Mouse (Mus musculus): ENCODE data around the gene Fam186b. TPM values are rescaled to one million over a fixed set of nuclear protein-coding genes. Genes with fewer than 3 reads are reported as not detected.

Fam186b gene
- total RNA-seq (2017), result not detected in 3 replicates

DNA sequence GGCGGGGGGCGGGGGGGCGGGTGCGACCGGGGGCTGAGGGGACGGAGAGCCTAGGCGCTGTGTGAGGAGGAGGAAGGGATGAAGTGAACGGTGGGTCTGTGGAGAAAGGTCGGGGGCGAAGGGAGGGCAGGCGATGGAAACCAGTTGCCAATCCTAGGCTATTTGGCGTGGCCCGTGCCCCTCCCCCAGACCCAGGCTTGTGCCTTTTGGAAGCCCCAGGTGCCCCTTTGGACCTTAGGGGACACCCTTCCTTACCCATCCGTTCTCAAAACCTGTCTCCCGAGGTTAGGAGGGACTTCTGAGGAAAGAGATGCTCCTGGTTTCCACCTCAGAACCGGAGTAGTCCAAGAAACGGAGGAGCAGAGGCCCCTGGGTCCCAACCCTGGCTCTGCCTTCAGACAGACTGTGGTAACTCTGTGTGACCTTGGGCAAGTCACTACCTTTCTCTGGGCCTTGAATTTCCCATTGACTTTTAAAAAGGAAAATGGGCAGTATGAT lies at the start of gene Fam186b:
Gene Fam186b (minus strand): TSS at position 405 of the 498 bp plus-strand sequence.
- ATAC-seq (replicated peaks; ENCODE audit: insufficient number of reproducible peaks, low FRiP score, low TSS enrichment, poor library complexity, severe bottlenecking), result 0 out of 2 replicates have a peak, but pooled peaks have one; percentile 5

DNA sequence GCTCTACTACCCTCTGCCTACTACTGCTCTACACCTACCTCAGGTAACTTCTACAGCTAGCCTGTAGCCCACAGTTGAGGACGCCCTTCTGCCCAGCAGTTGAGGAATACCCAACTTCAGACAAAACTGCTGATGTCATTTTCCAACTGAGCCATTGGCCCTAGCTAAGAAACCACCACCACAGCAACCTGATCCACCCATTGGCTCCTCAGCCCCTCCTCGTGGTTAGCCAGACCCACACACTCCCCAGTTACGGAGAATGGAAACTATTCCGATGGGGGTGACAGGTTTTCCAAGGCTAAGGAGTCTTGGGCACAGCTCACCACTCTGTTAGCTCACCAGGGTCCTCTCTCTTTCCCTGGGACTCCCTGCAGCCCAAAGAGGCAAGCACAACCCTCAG lies 49.3 kb upstream of the Fam186b start:
- no peak for ATAC-seq (replicated peaks; ENCODE audit: insufficient number of reproducible peaks, low FRiP score, low TSS enrichment, poor library complexity, severe bottlenecking)

DNA sequence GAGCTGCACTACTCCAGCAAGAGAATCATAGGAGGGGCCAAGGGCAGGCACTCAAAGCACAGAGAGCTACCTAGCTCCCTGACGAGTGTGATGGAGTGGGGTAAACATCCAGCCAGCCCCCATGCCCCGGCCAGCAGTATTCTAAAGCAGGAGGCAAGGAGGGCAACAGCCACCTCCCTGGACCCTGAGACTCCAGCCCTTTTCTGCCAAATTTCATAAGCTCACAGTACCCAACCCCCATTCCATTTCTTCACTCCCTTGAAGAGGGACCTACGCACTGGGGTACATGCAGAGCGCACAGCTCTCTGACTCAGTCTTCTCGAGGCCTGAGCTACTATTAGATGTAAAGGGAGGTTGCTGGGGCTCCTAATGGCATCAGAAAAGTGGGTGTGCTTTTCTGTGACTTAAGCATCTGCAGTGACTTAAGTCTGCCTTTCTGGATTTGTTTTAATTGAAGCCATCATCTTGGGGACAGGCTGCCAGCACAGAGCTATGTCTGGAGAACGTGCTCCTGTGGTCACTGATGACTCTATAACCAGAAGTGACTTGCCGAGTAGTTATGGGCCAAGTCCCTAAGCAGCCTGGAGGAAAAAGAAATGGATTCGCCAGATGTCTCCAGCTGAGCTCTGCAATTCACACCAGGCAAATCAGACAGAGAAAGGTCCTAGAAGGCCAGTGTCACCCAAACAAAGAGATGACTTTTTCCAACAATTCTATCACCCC lies 48.6 kb upstream of the Fam186b start:
- no peak for ATAC-seq (replicated peaks; ENCODE audit: insufficient number of reproducible peaks, low FRiP score, low TSS enrichment, poor library complexity, severe bottlenecking)

DNA sequence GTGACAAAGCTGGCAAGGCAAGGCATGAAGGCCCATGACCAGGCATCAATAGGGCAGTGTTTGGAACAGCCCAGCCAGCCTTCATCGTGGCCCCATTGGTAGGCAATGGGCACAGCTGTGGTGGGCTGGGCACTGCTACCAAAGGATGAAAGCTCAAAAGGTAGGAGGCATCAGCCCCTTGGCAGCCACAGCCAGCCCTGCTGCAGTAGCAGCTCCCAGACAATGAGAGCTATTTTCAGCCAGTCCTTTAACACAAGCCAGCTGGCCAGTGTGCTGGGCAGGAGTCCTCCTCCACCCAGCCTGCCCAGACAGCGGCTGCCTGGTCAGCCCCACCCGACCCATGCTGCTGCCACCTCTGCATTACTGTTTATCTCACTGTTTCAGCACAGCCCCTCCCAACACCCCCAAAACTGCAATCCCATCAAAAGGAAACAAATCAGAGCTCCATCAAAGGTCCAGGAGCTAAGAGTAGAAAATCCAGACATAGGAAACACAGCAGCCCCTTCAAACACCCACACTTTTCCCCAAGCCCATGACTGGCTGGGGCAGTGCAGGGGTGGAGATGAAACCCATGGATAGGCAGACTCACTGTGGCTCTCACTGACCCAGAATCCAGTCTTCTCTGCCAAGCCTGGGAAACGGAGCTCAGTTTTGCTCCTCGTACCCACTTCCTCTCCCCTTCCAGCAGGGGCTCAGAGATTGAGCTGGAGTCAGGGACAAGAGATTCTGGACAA lies 47.9 kb upstream of the Fam186b start:
- no peak for ATAC-seq (replicated peaks; ENCODE audit: insufficient number of reproducible peaks, low FRiP score, low TSS enrichment, poor library complexity, severe bottlenecking)

GRCm38 (mm10) chr15:99342194-99342981 lies 46.7 kb upstream of the Fam186b start:
- peak; percentile 27; the same call in 1 of the 2 replicates for ATAC-seq (replicated peaks; ENCODE audit: insufficient number of reproducible peaks, low FRiP score, low TSS enrichment, poor library complexity, severe bottlenecking)

DNA sequence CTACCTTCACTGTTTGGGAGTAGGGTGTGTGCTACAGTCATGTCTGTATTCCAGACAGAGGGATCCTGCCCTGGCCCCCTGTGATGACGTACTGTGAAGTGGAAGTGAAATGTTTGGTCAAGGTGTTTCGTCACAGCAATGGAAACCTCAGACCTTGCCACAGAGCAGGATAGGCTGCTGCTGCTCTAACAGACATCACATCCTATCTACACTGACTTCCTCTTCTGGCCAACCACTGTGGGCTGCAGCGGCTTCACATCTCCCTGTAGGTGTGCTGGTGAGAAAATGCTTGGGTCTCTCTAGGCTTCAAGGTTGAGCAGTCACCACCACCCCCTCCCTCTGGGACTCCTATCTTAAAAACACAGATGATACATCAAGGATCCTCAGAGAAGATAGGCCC lies 45.4 kb upstream of the Fam186b start:
- peak; percentile 91 for ATAC-seq (replicated peaks; ENCODE audit: insufficient number of reproducible peaks, low FRiP score, low TSS enrichment, poor library complexity, severe bottlenecking)

DNA sequence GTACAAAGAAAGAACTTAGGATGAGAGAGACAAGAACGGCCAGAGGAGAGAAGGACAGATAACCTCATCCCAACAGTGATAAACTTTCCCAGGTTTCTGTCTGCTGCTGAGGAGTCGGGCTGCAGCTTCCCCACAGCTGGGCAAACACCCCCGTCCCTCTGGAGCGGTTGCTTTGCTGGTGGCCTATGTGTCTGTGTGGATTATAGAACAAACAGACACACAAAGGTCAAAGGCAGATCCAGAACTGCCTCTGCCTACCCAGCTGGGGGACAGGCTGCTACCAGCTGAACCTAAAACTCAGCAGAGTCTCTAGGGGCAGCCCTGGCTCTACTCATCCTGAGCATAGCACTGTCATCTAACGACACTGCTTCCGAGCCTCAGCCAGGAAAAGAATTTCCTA lies 44.0 kb upstream of the Fam186b start:
- no peak for ATAC-seq (replicated peaks; ENCODE audit: insufficient number of reproducible peaks, low FRiP score, low TSS enrichment, poor library complexity, severe bottlenecking)

DNA sequence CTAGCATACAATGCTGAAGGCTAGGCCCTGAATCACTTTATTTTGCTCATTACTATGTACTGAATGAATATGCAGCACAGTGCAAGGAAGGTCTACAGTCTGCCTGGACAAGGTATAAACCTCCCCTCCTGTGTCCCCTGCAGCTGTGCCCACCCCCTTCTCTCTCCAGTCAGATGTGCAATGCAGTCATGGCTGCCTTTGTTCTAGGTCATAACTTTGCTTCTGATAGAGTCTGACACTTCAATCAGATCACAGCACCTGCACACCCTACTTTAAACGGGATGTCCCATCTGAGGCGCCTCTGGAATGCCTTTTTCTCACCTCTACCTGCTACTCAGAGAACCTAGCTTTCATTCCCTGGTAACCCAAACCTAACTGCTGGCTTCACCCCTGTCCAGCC lies 43.2 kb upstream of the Fam186b start:
- no peak for ATAC-seq (replicated peaks; ENCODE audit: insufficient number of reproducible peaks, low FRiP score, low TSS enrichment, poor library complexity, severe bottlenecking)

DNA sequence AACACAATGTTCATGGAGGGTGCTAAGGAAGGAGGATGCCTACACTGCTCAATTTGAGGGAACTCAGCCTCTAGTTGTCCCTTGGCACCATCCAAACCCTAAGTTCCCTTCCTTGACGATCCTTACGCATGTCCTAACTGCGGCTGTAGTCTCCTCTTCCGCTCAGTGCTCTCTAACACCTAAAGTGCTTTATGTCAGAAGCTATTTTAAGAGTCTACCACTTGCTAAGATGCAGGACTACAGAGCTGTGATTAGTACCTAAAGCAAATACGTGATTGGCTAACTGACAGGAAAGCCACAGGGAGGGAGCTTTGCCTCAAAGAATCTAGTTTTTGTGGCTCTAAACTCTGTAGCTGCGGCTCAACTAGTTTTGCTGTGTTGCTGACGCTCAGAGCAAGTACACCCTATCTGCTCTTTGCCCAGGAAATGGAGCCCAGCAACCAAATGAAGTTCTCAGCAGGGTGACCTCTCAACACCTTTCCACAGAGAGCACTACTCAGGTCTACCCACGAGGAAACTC lies 40.2 kb upstream of the Fam186b start:
- no peak for ATAC-seq (replicated peaks; ENCODE audit: insufficient number of reproducible peaks, low FRiP score, low TSS enrichment, poor library complexity, severe bottlenecking)

GRCm38 (mm10) chr15:99334500-99334899 lies 38.8 kb upstream of the Fam186b start:
- no peak for ATAC-seq (replicated peaks; ENCODE audit: insufficient number of reproducible peaks, low FRiP score, low TSS enrichment, poor library complexity, severe bottlenecking)

- no peak for ATAC-seq (replicated peaks; ENCODE audit: insufficient number of reproducible peaks, low FRiP score, low TSS enrichment, poor library complexity, severe bottlenecking)
These were observed 38.0 kb upstream of the Fam186b start for GRCm38 (mm10) chr15:99333676-99334065.

- ATAC-seq (replicated peaks; ENCODE audit: insufficient number of reproducible peaks, low FRiP score, low TSS enrichment, poor library complexity, severe bottlenecking), result peak; percentile 92
These were observed 37.4 kb upstream of the Fam186b start for GRCm38 (mm10) chr15:99332921-99333675.

GRCm38 (mm10) chr15:99332111-99332510 lies 36.4 kb upstream of the Fam186b start:
- ATAC-seq (replicated peaks; ENCODE audit: insufficient number of reproducible peaks, low FRiP score, low TSS enrichment, poor library complexity, severe bottlenecking), result no peak

DNA sequence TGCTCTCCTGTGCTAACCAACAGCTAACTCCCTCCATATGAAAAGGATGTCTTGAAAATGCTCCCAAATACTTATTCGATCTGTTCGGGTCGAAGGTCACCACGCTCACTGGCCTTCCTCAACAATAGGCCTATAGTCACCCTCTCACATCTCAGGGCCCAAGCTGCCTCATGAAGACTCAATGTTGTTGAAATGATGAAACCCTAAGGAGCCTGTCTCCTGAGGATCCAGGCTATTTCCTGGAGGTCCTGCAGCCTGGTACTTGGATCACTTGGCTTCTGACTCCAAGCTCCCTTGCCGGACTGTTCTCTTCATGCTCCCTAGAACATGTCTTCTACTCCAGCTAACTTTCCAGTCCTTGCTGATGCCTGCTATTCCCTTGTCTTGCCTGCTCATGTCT lies 35.7 kb upstream of the Fam186b start:
- no peak for ATAC-seq (replicated peaks; ENCODE audit: insufficient number of reproducible peaks, low FRiP score, low TSS enrichment, poor library complexity, severe bottlenecking)

DNA sequence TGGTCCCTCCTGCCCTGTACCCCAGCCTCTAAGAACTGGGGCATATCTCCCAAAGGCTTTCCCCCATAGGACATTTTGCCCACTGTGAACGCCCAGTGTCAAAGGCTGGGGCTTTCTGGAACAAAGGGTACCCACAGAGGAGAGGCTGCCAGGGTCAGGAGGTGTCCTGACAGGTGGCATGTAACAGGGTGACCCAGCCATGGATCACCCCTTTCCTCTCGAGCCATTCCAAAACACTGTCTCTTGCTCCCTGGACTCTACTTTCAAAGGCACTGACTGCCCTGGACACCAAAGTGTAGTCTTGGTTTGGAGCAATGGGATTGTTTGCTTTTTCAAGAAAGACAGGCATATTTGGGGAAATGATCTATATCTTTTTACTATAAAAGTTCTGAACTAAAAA lies 34.6 kb upstream of the Fam186b start:
- ATAC-seq (replicated peaks; ENCODE audit: insufficient number of reproducible peaks, low FRiP score, low TSS enrichment, poor library complexity, severe bottlenecking), result no peak

DNA sequence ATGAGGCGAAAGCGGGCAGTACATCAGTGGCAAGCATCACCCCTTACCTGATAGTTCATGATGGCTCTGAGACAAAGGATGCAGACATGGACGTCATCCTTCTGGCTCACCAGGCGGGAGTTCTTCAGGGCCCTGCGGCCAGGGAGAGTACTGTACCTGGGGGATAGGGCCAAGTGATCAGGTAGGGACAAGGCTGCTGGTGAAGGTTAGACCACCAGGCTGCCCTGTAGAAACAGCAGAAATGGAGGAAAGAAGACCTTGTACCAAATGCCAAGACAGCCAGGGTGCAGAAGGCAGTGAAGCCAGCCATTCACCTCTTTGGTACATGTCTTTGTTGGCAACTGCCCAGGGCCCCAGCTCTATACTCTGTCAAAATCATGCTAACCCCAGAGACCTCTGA lies 32.3 kb upstream of the Fam186b start:
- no peak for ATAC-seq (replicated peaks; ENCODE audit: insufficient number of reproducible peaks, low FRiP score, low TSS enrichment, poor library complexity, severe bottlenecking)

- peak; percentile 51; the same call in 1 of the 2 replicates for ATAC-seq (replicated peaks; ENCODE audit: insufficient number of reproducible peaks, low FRiP score, low TSS enrichment, poor library complexity, severe bottlenecking)
These were observed 31.3 kb upstream of the Fam186b start for GRCm38 (mm10) chr15:99326959-99327358.

DNA sequence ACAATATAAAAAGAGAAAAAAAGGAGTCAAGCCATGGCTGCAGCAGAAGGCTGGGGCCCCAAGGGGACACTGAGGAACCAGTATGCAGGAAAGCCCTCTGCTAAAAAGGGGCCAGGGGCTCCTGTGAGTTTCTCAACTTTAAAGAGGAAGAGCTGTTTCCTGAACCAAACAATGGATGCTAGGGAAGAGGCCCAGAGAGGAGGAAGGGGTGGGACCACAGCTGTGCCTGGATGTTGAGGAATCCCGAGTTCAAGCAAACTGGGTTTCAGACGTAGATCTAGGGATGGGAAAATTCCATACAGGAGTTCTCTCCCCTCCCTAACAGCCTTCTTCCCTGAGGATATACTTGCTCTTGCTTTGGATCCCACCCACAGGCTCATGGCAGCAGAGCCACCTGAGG lies 30.7 kb upstream of the Fam186b start:
- ATAC-seq (replicated peaks; ENCODE audit: insufficient number of reproducible peaks, low FRiP score, low TSS enrichment, poor library complexity, severe bottlenecking), result no peak
